Mouse (Mus musculus) liver, embryonic 15.5 days (tissue): ENCODE results near the gene Adprhl2. TPM values are rescaled to one million over a fixed set of nuclear protein-coding genes. Genes with fewer than 3 reads are reported as not detected.

ENCODE experiments used
- ATAC-seq: fragments of 200-750 bp; cut with Nextera tagmentation; 2 replicates; pipeline ENCODE4 v1.8.0; 2017; ENCODE audit warnings: moderate number of reproducible peaks, mild to moderate bottlenecking, moderate library complexity; ENCODE audit not compliant: insufficient read depth
- H3K27ac ChIP-seq: fragments of 300-500 bp; sonication (generic); replicated peaks from 2 replicates; pipeline ENCODE4 v1.5.1; 2015; ENCODE audit warnings: mild to moderate bottlenecking, inconsistent platforms
- H3K27me3 ChIP-seq: fragments of 300-500 bp; sonication (generic); 2 replicates; pipeline ENCODE4 v1.6.1; 2015; ENCODE audit warnings: mild to moderate bottlenecking, inconsistent platforms
- H3K36me3 ChIP-seq: fragments of 300-500 bp; sonication (generic); replicated peaks from 2 replicates; pipeline ENCODE4 v1.6.1; 2015; ENCODE audit warnings: moderate library complexity, mild to moderate bottlenecking, inconsistent platforms
- H3K4me1 ChIP-seq: fragments of 300-500 bp; sonication (generic); replicated peaks from 2 replicates; pipeline ENCODE4 v1.6.1; 2015; ENCODE audit warnings: inconsistent platforms
- H3K4me2 ChIP-seq: fragments of 300-500 bp; sonication (generic); 2 replicates; pipeline ENCODE4 v1.6.1; 2015; ENCODE audit warnings: moderate library complexity, mild to moderate bottlenecking, inconsistent platforms
- H3K4me3 ChIP-seq: fragments of 300-500 bp; sonication (generic); replicated peaks from 2 replicates; pipeline ENCODE4 v1.5.1; 2015; ENCODE audit warnings: mild to moderate bottlenecking, inconsistent platforms
- H3K9ac ChIP-seq: fragments of 300-500 bp; sonication (generic); 2 replicates; pipeline ENCODE4 v1.6.1; 2015; ENCODE audit warnings: moderate library complexity, mild to moderate bottlenecking, inconsistent platforms
- H3K9me3 ChIP-seq: fragments of 300-500 bp; sonication (generic); replicated peaks from 2 replicates; pipeline ENCODE4 v1.6.1; 2016; ENCODE audit warnings: inconsistent platforms
- WGBS: fragments of 180-500 bp; shearing (Covaris S2); methylation state at CpG from one replicate; pipeline ENCODE4 v1.1.7; 2015; ENCODE audit warnings: mixed read lengths; ENCODE audit not compliant: insufficient replicate concordance; 5-methylcytosine and 5-hydroxymethylcytosine counted together
- polyA plus RNA-seq: library from polyadenylated mRNA; unstranded; fragments of >200 nt; fragmentation: Nextera tagmentation; extraction: Ambion mirVana; gene quantifications from 2 replicates; pipeline ENCODE4 v1.2.1, GENCODE M21; 2015

The Adprhl2 gene
- polyA plus RNA-seq: 26.0 and 29.4 TPM in 2 replicates

- WGBS: under 1% methylated on average over 80 of the region's 80 CpGs
- peaks cover 28% of the 10 kb centered on the region for H3K4me1 ChIP-seq
These were observed at the start of gene Adprhl2 for GRCm38 (mm10) chr4:126321111-126321853. Gene Adprhl2, minus strand, starts transcription at chr4:126321703.

GRCm38 (mm10) chr4:126360069-126360468 is 38.6 kb upstream of the Adprhl2 start:
- no peak overlapping the region for H3K4me3 ChIP-seq

More at GRCm38 (mm10) chr4:126321111-126321853, at the start of gene Adprhl2:
- H3K9ac ChIP-seq: peak within 1 kb of the TSS; percentile 73
- H3K4me3 ChIP-seq: peak within 1 kb of the TSS; percentile 86
- ATAC-seq: peak; percentile 80
- H3K36me3 ChIP-seq: peaks cover 21% of the 10 kb centered on the region
- peak within 1 kb of the TSS; percentile 86 for H3K4me2 ChIP-seq
- H3K9me3 ChIP-seq: no peaks in the 10 kb centered on the region
- H3K27me3 ChIP-seq: peaks cover 18% of the 10 kb centered on the region
- H3K27ac ChIP-seq: peak within 1 kb of the TSS; percentile 48

GRCm38 (mm10) chr4:126343451-126343850 is 21.9 kb upstream of the Adprhl2 start:
- no peak overlapping the region for H3K4me3 ChIP-seq
- no peak overlapping the region for H3K27ac ChIP-seq
- peaks cover 16% of the 10 kb centered on the region for H3K36me3 ChIP-seq
- no peak overlapping the region for H3K9ac ChIP-seq
- ATAC-seq: no peak
- 70% methylated on average over 4 of the region's 4 CpGs for WGBS
- no peak overlapping the region for H3K4me2 ChIP-seq
- H3K9me3 ChIP-seq: no peaks in the 10 kb centered on the region
- H3K27me3 ChIP-seq: no peaks in the 10 kb centered on the region
- 0 out of 2 replicates have a peak, but pooled peaks cover 3% of the 10 kb centered on the region for H3K4me1 ChIP-seq

More at GRCm38 (mm10) chr4:126360069-126360468, 38.6 kb upstream of the Adprhl2 start:
- ATAC-seq: no peak
- H3K4me1 ChIP-seq: no peaks in the 10 kb centered on the region
- H3K9me3 ChIP-seq: no peaks in the 10 kb centered on the region
- H3K9ac ChIP-seq: no peak overlapping the region
- peaks cover 29% of the 10 kb centered on the region for H3K36me3 ChIP-seq
- no peak overlapping the region for H3K4me2 ChIP-seq
- H3K27me3 ChIP-seq: no peaks in the 10 kb centered on the region
- 63% methylated on average over 1 of the region's 1 CpGs for WGBS
- no peak overlapping the region for H3K27ac ChIP-seq

GRCm38 (mm10) chr4:126339461-126339860 is 18.0 kb upstream of the Adprhl2 start:
- no peaks in the 10 kb centered on the region for H3K36me3 ChIP-seq
- no peak overlapping the region for H3K4me3 ChIP-seq
- H3K27me3 ChIP-seq: no peaks in the 10 kb centered on the region
- no peak for ATAC-seq
- H3K27ac ChIP-seq: no peak overlapping the region
- no peak overlapping the region for H3K9ac ChIP-seq
- H3K4me2 ChIP-seq: no peak overlapping the region
- H3K4me1 ChIP-seq: 0 out of 2 replicates have a peak, but pooled peaks cover 3% of the 10 kb centered on the region
- 32% methylated on average over 4 of the region's 4 CpGs for WGBS
- H3K9me3 ChIP-seq: no peaks in the 10 kb centered on the region

- Histone ChIP-seq H3K4me1 (no peaks in the 10 kb centered on the region), H3K9me3 (no peaks in the 10 kb centered on the region), H3K4me2 (no peak overlapping the region), H3K36me3 (no peaks in the 10 kb centered on the region), H3K27me3 (no peaks in the 10 kb centered on the region), H3K27ac (no peak overlapping the region), H3K4me3 (no peak overlapping the region), H3K9ac (no peak overlapping the region)
- WGBS: 39% methylated on average over 3 of the region's 3 CpGs
- no peak for ATAC-seq
These were observed 10.9 kb upstream of the Adprhl2 start for GRCm38 (mm10) chr4:126332358-126332757.

DNA sequence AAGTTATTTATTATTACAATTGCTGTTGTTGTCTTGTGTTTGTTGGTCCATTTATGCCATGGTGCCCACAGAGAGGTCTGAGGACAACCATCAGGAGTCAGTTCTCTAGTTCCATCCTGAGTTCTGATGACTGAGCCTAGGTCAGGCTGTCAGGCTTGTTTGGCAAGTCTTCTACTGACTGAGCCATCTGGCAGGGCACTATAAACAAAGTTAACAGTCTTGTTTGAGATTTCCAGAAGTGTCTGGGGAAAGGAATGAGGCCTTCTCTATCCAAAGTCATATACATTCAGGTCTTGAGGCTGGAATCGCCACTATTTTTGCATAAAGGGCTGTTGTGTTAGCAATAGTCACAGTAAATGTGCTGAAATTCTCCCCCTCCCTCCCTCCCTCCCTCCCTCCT is 10.2 kb upstream of the Adprhl2 start:
- Histone ChIP-seq H3K9ac (no peak overlapping the region), H3K4me1 (no peaks in the 10 kb centered on the region), H3K27me3 (no peaks in the 10 kb centered on the region), H3K4me2 (no peak overlapping the region), H3K4me3 (no peak overlapping the region), H3K9me3 (no peaks in the 10 kb centered on the region), H3K27ac (no peak overlapping the region), H3K36me3 (no peaks in the 10 kb centered on the region)
- 63% methylated on average over 1 of the region's 1 CpGs for WGBS
- no peak for ATAC-seq

DNA sequence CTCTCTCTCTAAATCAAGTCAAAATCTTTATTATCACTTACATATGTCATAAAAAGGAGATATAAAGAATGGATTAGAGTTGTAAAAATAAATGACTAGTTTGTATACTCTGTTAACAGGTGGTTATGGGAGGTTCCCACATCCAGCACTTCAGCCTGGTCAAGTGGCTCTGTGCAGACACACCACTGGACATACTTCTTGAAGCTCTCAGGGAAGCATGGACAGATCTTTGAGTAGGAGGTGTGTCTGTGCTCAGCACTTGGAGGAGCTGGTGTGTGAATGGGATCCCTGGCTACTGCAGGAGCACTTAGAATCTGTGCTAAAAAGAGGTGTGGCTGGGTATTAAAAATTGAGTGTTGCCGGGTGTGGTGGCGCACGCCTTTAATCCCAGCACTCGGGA is 8.8 kb upstream of the Adprhl2 start:
- Histone ChIP-seq H3K36me3 (no peaks in the 10 kb centered on the region), H3K4me2 (no peak overlapping the region), H3K4me1 (no peaks in the 10 kb centered on the region), H3K27me3 (peaks cover 4% of the 10 kb centered on the region), H3K27ac (no peak overlapping the region), H3K4me3 (no peak overlapping the region), H3K9me3 (no peaks in the 10 kb centered on the region), H3K9ac (no peak overlapping the region)
- 78% methylated on average over 4 of the region's 4 CpGs for WGBS
- ATAC-seq: no peak

- Histone ChIP-seq H3K4me2 (no peak overlapping the region), H3K27ac (no peak overlapping the region), H3K27me3 (peaks cover 18% of the 10 kb centered on the region), H3K36me3 (no peaks in the 10 kb centered on the region), H3K9me3 (no peaks in the 10 kb centered on the region), H3K4me1 (peaks cover 8% of the 10 kb centered on the region), H3K4me3 (no peak overlapping the region), H3K9ac (no peak overlapping the region)
- ATAC-seq: no peak
- 30% methylated on average over 6 of the region's 6 CpGs for WGBS
These were observed 4.5 kb upstream of the Adprhl2 start for GRCm38 (mm10) chr4:126326036-126326435.

- Histone ChIP-seq H3K27me3 (peaks cover 18% of the 10 kb centered on the region), H3K9me3 (no peaks in the 10 kb centered on the region), H3K4me3 (no peak within 1 kb of the TSS), H3K9ac (no peak within 1 kb of the TSS), H3K4me2 (peak within 1 kb of the TSS; percentile 16; the same call in 1 of the 2 replicates), H3K36me3 (no peaks in the 10 kb centered on the region), H3K4me1 (peaks cover 15% of the 10 kb centered on the region), H3K27ac (no peak within 1 kb of the TSS)
- WGBS: 21% methylated on average over 23 of the region's 23 CpGs
- no peak for ATAC-seq
These were observed 3.9 kb upstream of the Adprhl2 start, which contains the start of gene Tekt2 for GRCm38 (mm10) chr4:126325281-126325861. Gene Tekt2, minus strand, starts transcription at chr4:126325688.

- H3K36me3 ChIP-seq: no peaks in the 10 kb centered on the region
- no peak overlapping the region for H3K4me3 ChIP-seq
- ATAC-seq: no peak
- WGBS: 56% methylated on average over 13 of the region's 13 CpGs
- peaks cover 20% of the 10 kb centered on the region for H3K4me1 ChIP-seq
- H3K27ac ChIP-seq: no peak overlapping the region
- H3K9me3 ChIP-seq: no peaks in the 10 kb centered on the region
- H3K4me2 ChIP-seq: no peak overlapping the region
- H3K9ac ChIP-seq: no peak overlapping the region
- peaks cover 18% of the 10 kb centered on the region for H3K27me3 ChIP-seq
These were observed 3.4 kb upstream of the Adprhl2 start for GRCm38 (mm10) chr4:126324861-126325260.

DNA sequence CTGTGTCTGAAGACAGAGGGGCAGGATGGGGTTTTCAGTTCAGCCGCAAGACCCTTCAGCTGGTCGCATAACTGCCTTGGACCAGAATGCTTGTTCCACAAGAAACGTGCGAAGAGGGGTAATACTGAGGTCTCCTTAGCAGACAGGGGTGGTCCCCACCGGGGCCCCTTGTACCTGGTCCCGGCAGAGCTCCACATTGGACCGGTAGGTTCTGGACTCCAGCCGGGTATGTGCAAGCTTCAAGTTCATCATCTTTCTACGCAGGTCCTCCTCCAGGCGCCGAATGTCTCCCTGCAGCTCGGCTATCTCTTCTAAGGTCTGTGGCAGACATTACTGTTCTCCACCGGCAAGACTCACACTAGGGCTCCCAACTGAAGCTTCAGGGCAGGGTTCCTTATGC is 1.1 kb upstream of the Adprhl2 start:
- Histone ChIP-seq H3K4me1 (peaks cover 28% of the 10 kb centered on the region), H3K4me3 (no peak overlapping the region), H3K36me3 (peaks cover 7% of the 10 kb centered on the region), H3K4me2 (no peak overlapping the region), H3K9me3 (no peaks in the 10 kb centered on the region), H3K9ac (no peak overlapping the region), H3K27ac (no peak overlapping the region), H3K27me3 (peaks cover 18% of the 10 kb centered on the region)
- 88% methylated on average over 13 of the region's 13 CpGs for WGBS
- no peak for ATAC-seq
